Mouse (Mus musculus) urinary bladder, postnatal 36 days (tissue): ENCODE results near the gene Smpdl3b.
A peak's percentile ranks its signal among the peaks of the same experiment; 100 is the strongest.
"Not testable (repeated sequence)": the region's sequence is repeated elsewhere in the genome, so short reads cannot be mapped to it uniquely, and the experiment has no call there.

Experiments
- DNase-seq, 2 experiments: peaks; one replicate each; pipeline ENCODE4 v3.0.0; 2022; ENCODE audit warnings: low spot score in 2 of 2, mixed read lengths in 1 of 2

The Smpdl3b gene

DNA sequence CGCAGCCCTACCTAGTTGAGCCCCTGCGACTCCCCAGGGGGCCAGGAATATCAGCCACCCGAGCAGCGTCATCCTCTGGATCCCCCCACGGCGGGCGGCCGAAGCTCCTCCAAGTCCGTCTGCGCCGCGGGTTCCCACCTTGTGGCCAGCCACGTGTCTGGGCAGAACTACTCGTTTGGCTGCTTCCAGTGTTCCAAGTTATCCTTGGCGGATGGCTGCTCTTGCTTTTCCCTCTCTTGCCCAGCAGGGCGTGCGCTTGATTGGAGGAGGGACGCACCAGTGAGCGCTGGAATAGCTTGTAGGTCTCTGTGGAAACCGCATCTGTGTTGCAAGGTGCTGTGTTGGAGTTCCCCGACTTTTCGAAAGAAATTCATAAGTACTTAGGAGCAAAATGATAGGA is at the start of gene Smpdl3b:
Gene Smpdl3b, minus strand, starts transcription at position 279 of the 400 bp plus-strand sequence.
- peak; percentile 53 to 80 for DNase-seq

DNA sequence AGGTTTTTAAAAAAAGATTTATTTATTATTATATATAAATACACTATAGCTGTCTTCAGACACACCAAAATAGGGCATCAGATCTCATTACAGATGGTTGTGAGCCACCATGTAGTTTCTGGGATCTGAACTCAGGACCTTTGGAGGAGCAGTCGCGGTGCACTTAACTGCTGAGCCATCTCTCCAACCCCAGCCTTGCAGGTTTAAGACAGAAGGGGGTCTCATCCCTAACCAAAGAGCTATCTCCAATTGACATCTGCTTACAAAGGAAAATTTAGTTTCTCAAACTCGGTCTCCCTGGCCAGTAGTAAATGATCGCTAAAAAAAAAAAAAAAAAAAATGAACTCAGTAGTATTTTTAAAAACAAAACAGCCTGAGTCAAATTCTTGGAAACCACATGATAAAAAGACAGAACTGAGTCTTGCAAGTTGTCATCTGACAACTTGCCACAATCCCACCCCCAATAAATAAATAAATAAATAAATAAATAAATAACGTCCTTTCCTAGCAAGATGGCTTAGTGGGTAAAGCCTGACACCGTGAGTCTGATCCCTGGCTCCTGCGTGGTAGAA is 49.7 kb upstream of the Smpdl3b start:
- DNase-seq = no peak

DNA sequence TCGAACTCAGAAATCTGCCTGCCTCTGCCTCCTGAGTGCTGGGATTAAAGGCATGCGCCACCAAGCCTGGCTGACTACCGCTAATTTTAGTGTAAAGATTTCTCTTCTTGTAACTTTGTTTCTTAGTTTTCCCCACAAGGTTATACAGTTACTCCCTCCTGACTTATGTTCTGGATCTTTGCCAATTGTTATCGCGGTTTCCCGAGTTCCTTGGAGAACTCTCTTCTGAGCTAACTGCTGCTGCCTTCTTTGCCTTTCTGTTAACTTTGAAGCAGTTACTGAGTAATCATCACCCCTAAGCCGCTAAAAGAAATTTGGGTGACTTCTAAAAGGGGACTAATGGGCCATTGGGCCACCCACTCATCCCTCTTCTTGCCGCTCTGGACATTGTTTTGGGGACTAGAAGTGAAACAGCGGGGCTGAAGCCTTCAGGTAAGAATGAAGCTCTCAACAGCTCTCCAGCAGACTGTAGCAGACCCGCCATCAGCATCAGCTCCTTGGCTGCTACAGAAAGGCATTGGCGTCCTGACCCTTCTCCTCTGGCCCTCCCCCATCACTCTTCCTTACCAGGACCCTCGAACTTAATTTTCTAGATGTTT is 48.6 kb upstream of the Smpdl3b start:
- no peak for DNase-seq

DNA sequence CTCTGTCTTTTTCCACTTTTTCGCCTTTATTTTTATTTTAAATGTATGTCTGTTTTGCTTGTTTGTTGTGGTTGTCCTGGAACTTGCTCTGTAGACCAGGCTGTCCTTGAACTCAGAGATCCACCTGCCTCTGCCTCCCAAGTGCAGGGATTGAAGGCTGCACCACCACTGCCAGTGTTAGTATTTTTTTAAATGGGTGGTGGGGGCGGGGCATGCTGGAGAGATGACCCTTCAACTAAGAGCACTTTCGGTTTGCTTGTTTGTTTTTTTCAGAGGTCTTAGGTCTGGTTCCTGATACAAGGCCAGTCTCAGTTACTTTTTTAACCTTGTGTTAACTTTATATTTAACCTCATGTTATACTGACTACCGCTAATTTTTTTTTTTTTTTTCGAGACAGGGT is 48.1 kb upstream of the Smpdl3b start:
- DNase-seq = no peak

DNA sequence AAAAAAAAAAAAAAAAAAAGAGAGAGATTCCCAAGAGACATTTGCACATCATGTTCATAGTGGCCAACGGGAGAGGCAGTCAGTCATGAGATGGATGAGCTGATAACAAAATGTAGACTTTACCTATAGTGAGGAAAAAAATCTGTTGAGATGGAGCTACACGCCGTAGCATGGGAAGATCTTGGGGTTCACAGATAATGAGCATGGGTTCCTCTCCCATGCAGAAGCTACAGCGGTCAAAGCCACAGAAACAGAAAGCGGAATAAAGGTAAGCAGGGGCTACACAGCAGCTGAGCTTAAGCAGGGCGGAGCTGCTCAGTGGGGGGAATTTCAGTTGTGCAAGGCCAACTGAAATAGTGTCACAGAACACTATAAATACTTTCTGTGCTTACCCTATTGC is 47.3 kb upstream of the Smpdl3b start:
- no peak for DNase-seq

DNA sequence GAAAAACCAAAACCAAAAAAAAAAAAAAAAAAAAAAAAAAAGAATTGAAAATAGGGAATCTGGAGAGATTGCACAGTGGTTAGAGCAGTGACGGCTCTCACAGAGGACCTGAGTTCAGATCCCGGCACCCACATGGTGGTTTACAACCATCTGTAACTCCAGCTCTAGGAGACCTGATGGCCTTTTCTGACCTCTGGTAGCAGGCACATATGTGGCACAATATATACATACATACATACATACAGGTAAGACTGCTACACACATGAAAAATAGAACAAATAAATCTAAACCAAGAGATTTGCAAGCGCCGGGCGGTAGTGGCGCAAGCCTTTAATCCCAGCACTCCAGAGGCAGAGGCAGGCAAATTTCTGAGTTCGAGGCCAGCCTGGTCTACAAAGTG is 46.8 kb upstream of the Smpdl3b start:
- DNase-seq = no peak

DNA sequence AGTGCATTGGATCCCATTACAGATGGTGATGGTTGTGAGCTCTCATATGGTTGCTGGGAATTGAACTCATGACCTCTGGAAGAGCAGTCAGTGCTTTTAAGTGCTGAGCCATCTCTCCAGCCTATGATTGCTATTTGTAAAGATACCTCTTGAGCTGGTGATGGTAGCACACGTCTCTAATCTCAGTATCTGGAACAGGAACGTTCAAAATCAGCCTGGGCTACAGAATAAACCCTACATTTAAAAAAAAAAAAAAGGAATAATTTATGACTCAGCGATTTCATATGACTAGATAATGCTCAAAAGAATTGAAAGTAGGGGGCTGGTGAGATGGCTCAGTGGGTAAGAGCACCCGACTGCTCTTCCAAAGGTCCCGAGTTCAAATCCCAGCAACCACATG is 46.2 kb upstream of the Smpdl3b start:
- no peak for DNase-seq

DNA sequence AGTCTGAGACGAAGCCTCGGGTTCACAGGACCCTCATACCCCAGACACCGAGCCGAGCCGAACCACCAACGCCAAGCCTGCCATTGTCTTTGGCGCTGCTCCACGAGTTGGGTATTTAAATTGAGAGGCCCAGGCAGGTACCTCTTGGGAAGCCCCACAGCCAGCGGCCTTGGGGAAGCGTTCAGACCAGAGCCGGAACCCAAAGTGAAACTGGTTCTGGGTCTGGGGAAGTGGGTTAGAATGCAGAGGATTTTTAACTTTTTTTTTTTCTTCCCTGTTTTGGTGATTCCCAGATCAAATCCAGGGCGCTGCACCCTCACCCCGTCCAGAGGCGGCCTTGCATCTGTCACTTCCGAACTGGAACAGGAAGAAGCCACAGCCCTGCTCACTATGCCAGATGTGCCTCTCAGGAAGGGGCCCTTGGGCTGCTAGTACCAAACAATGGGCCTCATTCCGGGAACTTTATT is 45.2 kb upstream of the Smpdl3b start:
- no peak for DNase-seq

DNA sequence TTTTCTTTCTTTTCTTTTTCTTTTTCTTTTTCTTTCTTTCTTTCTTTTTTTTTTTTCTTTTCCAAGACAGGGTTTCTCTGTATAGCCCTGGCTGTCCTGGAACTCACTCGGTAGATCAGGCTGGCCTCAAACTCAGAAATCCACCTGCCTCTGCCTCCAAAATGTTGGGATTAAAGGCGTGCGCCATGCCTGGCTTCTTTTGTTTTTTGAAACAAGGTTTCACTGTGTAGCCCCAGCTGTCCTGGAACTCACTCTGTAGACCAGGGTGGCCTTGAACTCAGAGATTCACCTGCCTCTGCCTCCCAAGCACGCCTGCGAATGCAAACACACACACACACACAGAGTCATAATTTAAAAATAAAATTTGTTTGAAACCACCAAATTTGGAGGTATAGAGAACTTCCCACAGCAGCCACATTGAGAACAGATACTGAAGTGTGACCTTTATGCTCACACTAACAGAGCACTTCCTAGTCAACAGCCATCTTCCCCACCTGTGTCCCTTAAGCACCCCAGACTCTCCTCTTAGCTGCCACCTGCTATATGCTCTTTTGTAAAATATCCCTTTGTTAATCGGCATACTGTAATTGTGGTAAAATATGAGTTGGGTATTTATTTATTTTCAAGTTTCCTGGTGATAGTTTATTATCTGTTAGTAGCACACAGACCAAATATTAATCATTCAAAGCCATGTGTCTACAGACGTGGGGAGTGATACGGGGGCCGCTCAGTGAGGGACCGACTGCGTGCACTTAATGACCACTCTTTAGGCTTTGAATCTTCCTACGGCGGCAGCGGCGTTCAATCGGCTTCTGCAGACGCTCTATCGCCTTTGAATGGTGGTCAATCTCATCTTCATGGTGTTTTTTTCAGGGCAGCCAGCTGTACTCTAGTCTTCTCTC is 44.4 kb upstream of the Smpdl3b start:
- no peak for DNase-seq

DNA sequence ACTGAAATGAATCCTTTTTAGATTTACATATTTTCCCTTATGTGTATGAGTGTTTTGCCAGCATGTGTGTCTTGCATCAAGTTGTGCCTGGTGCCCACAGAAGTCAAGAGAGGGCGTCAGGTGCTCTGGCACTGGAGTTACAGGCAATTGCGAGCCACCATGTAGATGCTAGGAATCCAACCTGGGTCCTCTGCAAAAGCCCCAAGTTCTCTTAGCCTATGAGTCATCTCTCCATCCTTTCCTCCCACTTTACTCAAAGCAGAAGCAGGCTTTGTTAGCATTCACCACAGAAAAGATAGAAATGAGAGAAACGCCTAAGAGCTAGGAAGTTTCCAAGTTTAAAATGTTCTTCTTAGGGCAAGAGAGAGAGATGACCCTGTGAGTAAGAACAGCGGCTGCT is 42.8 kb upstream of the Smpdl3b start:
- DNase-seq = no peak

DNA sequence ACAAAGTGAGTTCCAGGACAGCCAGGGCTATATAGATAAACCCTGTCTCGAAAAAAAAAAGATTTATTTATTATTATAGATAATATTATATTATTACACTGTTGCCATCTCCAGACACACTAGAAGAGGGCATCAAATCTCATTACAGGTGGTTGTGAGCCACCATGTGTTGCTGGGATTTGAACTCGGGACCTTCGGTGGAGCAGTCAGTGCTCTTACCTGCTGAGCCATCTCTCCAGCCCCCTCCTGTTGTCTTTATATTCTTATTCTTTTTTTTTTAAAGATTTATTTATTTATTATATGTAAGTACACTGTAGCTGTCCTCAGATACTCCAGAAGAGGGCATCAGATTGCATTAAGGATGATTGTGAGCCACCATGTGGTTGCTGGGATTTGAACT is 41.6 kb upstream of the Smpdl3b start:
- not testable (repeated sequence) for DNase-seq

DNA sequence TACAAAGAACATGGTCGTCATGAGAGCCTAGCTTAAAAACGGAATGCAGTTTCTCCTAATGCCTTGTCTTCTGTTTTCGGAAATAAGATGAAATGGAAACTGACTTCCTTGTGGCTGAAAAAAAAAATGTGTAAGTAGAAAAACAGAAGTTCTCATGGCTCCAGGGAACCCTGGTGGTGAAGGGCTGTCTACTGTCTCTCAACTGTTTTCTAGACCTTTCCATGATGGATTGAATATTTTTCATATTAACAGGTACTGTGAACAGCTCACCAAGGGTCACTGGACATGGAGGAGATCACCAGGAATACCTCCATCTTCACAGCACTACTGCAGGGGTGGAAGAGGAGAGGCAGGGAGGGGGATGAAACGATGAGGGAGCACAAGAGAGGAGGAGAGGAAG is 41.0 kb upstream of the Smpdl3b start:
- DNase-seq = no peak

DNA sequence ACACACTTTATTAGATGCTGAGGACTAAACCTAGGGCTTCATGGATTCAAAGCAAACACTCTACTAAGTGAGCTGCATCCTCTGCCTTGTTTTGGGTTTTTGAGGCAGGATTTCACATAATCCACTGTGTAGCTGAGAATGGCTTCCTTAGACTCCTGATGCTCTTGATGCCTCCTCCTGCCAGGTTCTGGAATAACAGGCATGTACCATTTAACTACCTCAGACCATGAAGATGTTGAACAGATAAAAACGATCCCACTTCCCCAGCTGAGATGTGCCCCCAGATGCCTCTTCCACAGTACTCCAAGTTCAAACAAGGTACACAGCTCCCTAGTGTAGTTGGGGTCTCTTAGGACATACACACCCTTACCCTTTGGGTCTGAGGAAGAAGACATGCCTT is 40.4 kb upstream of the Smpdl3b start:
- no peak for DNase-seq

DNA sequence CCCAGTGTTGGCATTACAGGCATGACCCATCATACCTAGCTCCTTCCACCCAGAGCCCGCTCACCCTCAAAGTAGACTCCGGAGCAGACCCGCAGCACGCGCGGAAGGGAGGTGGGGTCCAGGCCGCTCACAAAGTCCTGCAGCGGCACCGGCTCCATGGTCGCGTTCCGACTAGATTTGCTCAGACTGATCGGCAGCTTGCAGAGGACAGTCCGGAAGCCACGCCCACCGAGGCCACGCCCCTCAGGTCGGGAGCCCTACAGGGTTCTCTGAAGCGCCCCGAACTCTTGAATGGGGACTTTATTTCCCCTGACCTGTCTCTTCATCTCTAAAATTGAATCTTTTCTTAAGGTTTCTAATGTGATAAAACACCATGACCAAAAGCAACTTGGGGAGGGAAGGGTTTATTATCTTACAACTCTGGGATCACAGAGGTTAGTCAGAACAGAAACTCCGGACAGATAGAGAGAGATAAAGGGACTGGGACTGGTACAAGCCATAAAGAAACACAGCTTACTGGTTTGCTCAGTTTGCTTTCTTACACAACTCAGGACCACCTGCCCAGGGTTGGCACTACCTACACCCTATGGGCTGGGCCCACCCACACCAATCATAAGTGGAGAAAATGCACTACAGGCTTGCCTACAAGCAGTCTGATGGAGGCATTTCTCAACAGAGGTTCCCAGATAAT is 39.3 kb upstream of the Smpdl3b start, which contains the start of gene Themis2:
Gene Themis2, minus strand, starts transcription at position 192 of the 691 bp plus-strand sequence.
- peak; percentile 52 to 78 for DNase-seq

DNA sequence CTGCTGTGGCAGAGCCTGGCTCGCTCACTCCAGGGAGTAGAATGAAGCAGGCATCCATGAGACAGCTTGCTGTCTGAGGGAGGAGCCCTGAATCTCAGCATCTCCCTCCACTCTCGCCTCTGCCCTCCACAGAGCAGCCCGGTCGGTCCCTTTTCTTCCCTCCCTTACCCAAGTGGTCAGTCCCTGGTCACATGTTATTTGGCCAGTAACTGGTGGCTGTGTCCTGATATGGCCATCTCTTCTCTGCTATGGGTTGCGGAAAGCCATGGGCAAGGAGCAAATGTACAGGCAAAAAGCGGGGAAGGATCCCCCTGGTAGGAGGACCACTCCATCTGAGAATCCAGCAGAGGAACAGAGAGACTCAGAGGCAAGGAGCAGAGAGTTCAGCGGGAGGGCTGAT is 38.1 kb upstream of the Smpdl3b start:
- DNase-seq = no peak

DNA sequence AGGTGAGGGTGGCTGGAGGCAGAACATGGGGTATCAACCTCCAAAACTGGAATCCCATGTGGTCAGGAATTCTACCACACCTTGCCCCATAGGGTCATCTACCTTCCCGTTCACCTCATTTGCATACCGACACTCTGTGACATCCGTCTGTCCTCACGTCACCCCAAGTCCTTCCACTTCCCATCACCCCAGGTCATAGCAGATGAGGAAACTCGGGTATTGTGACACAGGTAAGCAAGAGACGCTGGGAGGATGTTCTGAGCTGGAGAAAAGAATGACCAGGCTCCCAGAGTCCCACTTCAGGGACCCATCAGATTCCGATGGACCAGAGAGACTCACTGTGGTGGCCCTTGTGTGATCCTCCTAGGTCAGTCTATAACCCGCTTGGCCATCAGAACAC is 37.7 kb upstream of the Smpdl3b start:
- DNase-seq = no peak

DNA sequence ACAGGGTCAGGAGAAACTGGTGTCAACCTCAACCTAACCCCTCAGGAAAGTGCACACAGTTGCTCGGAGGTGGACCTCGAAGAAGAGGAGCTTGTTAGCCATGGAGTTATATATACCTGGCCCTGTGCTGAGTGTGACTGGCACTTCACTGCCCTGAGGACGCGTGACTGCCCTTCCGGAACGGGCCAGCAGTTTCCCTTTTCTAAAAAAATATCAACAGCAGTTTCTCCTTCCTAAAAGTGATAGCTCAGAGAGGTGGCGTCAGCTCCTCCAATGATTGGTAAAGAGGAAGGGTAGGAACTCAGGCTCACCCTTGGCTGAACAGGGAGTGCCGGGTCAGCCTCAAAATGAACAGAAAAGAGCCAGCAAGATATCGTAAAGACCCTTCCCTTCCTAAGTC is 37.0 kb upstream of the Smpdl3b start:
- DNase-seq = no peak

DNA sequence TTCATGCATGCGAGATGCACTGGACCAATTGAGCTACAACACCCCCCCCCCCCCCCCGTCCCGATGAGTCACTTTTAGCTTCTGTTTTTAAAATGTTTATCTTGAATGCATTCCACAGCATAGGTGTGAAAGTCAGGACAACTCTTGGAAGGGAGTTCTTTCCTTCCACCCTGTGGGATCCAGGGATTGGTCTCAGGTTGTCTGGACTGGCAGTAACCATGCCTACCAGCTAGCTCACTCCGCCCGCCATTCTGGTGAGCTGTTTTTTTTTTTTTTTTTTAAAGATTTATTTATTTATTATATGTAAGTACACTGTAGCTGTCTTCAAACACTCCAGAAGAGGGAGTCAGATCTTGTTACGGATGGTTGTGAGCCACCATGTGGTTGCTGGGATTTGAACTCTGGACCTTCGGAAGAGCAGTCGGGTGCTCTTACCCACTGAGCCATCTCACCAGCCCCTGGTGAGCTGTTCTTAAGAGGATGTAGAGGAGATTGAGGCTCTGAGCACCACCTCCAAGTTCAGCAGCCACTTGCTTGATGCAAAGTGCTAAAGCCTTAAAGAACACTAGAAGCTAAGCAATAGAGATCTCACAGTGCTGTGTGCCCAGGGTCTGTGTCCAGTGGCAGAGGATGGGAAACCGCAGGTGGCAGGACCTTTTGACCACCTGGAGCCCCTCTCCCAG is 36.4 kb upstream of the Smpdl3b start:
- not testable (repeated sequence) for DNase-seq

DNA sequence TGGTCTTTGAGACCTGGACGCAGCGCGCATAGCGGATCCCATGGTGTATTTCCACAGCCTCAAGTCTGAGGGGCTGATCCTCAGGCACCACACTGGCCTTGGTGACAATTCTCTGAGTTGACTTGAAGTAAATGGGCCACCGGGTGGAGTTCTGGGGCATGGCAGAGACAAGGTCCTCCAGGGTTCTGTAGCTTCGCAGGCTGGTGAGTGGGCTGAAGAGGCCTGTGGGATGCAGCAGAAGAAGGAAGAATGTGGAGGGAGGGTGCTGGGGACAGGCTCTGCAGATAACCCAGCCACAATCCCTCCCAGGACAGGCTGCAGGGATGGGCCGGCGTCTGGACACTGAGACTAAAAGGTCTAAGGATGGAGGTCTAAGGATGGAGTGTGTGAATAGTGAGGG is 32.7 kb upstream of the Smpdl3b start:
- no peak for DNase-seq

DNA sequence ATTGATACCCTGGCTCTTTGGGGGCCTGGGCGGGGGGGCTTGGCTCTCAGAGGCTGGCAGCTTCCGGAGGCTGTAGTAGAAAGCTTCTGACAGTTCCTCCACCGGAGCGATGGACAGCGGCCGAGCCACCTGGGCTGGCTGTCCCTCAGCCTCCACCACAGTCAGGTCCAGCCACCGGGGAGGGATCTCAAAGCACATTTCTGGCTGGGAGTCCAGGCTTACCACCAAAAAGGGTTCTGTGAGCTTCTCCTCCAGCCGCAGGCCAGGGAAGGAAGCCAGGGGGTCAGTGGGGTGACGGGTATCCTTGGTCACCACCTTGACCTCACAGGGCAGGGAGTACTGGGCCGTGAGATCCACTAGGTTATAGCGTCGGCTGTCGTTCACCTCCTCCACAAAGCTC is 28.2 kb upstream of the Smpdl3b start:
- DNase-seq = no peak

DNA sequence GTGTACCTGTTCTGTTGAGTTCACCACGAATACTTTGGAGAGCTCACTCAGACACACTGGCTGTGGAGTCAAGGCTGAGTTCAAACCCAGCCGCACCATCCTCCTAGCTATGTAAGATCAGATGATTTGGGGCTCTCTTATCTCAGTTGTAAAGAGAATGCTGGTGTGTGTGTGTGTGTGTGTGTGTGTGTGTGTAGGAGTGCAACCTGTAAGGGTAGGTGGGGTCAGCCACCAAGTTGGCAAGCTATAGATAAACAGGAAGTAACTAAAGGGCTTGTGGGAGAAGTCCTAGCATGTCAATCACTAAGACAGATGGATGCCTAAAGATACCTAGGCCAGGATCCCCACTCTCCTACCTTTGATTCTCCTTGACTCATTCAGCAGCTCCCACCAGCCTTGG is 26.7 kb upstream of the Smpdl3b start:
- no peak for DNase-seq

DNA sequence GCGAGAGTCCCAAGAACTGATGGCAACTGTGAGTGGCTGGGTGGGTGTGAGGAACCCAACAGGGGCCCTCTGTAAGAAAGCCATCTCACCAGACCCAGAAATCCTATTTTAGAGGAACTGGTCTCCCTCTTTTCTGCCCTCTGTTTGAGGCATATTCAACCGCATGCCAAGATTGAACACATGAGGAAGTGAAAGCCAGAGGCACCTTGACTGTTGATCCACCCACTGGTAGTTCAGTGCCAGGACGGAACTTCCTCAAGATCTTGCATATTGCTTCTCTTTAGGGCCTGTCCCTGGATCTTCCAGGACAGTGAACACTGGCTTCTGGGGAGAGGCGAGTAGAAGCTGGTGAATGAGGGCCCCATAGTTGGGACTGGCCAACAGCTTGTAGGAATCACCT is 23.2 kb upstream of the Smpdl3b start:
- DNase-seq = no peak
